13 mouse cellular contexts compared by ENCODE assay signal in genomic region chr2:118512418-118513377, GRCm38 (mm10). TPM values are rescaled to one million over a fixed set of nuclear protein-coding genes. Genes with fewer than 3 reads are reported as not detected.
DNase-seq lines count a peak whose midpoint lies in the region; ATAC-seq and TF ChIP-seq lines count a peak whose summit lies in the region.
"Had no signal": no experiment of that assay in that cellular context is flagged by ENCODE, and none has a peak within 500 bp of the region (broad histone marks: within the 10 kb centered on the region; RNA-seq: fewer than 3 reads in every experiment).

No protein-coding gene starts in this region.

- no peak for ATAC-seq in kidney, postnatal 0 days (replicated peaks; ENCODE audit: low FRiP score, low read depth)

- peaks cover 24% of the 10 kb centered on the region for H3K4me1 ChIP-seq in kidney, postnatal 0 days (replicated peaks; ENCODE audit: insufficient read depth, low read length)
- H3K4me1 ChIP-seq in brown adipose tissue, adult 24 weeks (ENCODE audit: control insufficient read depth, insufficient read depth, insufficient read length, low read length), result peaks cover 12% of the 10 kb centered on the region

- no peaks in the 10 kb centered on the region for H3K27me3 ChIP-seq in kidney, postnatal 0 days (ENCODE audit: insufficient read depth, low read length)

- H3K9ac ChIP-seq in kidney, postnatal 0 days (ENCODE audit: low read depth, low read length), result no peak overlapping the region

- H3K9me3 ChIP-seq in kidney, postnatal 0 days (replicated peaks; ENCODE audit: low read length), result no peaks in the 10 kb centered on the region

- no peak overlapping the region for H3K4me2 ChIP-seq in kidney, postnatal 0 days (ENCODE audit: low read length)

- DNase-seq in heart, adult 11 months, result peak; percentile 95
- DNase-seq in heart, adult 8-10 months (ENCODE audit: low spot score), result no peak
- DNase-seq in kidney, postnatal 0 days (ENCODE audit: low spot score), result peak; percentile 27
- no peak for DNase-seq in kidney, postnatal 14 days
- no peak for DNase-seq in right cerebral cortex, postnatal 25 days
- DNase-seq in cerebellum, adult 9-10 months, result no peak
- DNase-seq: adrenal gland, postnatal 25 days; cerebellum, postnatal 14 days; lung, adult 2 months; thymus, postnatal 4 days had no signal

- H3K27ac ChIP-seq in kidney, postnatal 0 days, result no peak overlapping the region; the same call in 1 of the 2 replicates
- H3K27ac ChIP-seq in brown adipose tissue, adult 24 weeks (replicated peaks; ENCODE audit: low read depth, low read length), result 0 out of 2 replicates have a peak overlapping the region, but pooled peaks have one; percentile 7
- H3K27ac ChIP-seq in macrophage, result peak overlapping the region; percentile 19

- H3K79me2 ChIP-seq in macrophage (ENCODE audit: inconsistent target), result no peaks in the 10 kb centered on the region

- WGBS in kidney, postnatal 0 days, result 66% methylated on average over 16 of the region's 16 CpGs
- WGBS in macrophage (ENCODE audit: missing documents), result 71% methylated on average over 13 of the region's 16 CpGs

- no peaks in the 10 kb centered on the region for H3K36me3 ChIP-seq in kidney, postnatal 0 days (ENCODE audit: insufficient read depth, low read length)
- H3K36me3 ChIP-seq in macrophage (ENCODE audit: inconsistent target), result no peaks in the 10 kb centered on the region

- no peak for TF ChIP-seq CTCF in kidney, postnatal 0 days (IDR thresholded peaks at IDR 0.05; ENCODE audit: low read depth)

- no peak overlapping the region for H3K4me3 ChIP-seq in kidney, postnatal 0 days (replicated peaks; ENCODE audit: low read depth, low read length)
- no peak overlapping the region for H3K4me3 ChIP-seq in brown adipose tissue, adult 24 weeks (ENCODE audit: insufficient read depth, low read depth, low read length)
- no peak overlapping the region for H3K4me3 ChIP-seq in macrophage (ENCODE audit: inconsistent target)
- H3K4me3 ChIP-seq: erythroblast, embryonic 14.5 days had no signal

RNA-seq across cellular contexts. Expression of gene Srp14, which starts 33.2 kb away (rescaled TPM):
- total RNA-seq in heart, adult 8-10 months (2022), result 100 to 1,000 TPM; 124 to 135 (median 133) TPM
- polyA plus RNA-seq in kidney, postnatal 0 days (2015; fragmentation: Nextera tagmentation; extraction: Ambion mirVana), result 237 and 255 TPM in 2 replicates
- 226 and 250 TPM in 2 replicates for polyA plus RNA-seq in brown adipose tissue, adult 24 weeks (2012; ENCODE audit: insufficient read depth, insufficient read length, missing spikeins)
- total RNA-seq in macrophage (2018; cell fraction: chromatin; rRNA removed), result 10 to 100 TPM in 23 of 26 experiments, 1 to 10 TPM in 3; 3.8 to 49.4 (median 21.7) TPM
- total RNA-seq in macrophage (2018; cell fraction: cytosol; rRNA removed), result 100 to 1,000 TPM; 140 to 200 (median 168) TPM
- total RNA-seq in macrophage (2018; cell fraction: nucleus; rRNA removed), result 10 to 100 TPM; 21.8 to 67.6 (median 38.2) TPM
- polyA plus RNA-seq in macrophage (2018), result 197 to 252 TPM (median 250 TPM) in 3 replicates

RNA-seq across cellular contexts. Expression of gene Bmf, which starts 36.8 kb away (rescaled TPM):
- 1 to 10 TPM; 2.8 to 9.8 (median 7.7) TPM for total RNA-seq in heart, adult 8-10 months (2022)
- 4.2 and 5.3 TPM in 2 replicates for polyA plus RNA-seq in kidney, postnatal 0 days (2015; fragmentation: Nextera tagmentation; extraction: Ambion mirVana)
- polyA plus RNA-seq in brown adipose tissue, adult 24 weeks (2012; ENCODE audit: insufficient read depth, insufficient read length, missing spikeins), result 2.5 and 3.0 TPM in 2 replicates
- total RNA-seq in macrophage (2018; cell fraction: chromatin; rRNA removed), result 10 to 100 TPM in 1 of 26 experiments, 1 to 10 TPM in 20, under 1 TPM in 4, not detected in 1; 0.18 to 13.9 (median 3.2) TPM
- total RNA-seq in macrophage (2018; cell fraction: cytosol; rRNA removed), result 10 to 100 TPM in 1 of 26 experiments, 1 to 10 TPM in 20, under 1 TPM in 5; 0.34 to 12.3 (median 3.0) TPM
- total RNA-seq in macrophage (2018; cell fraction: nucleus; rRNA removed), result 10 to 100 TPM in 4 of 26 experiments, 1 to 10 TPM in 18, under 1 TPM in 4; 0.14 to 15.9 (median 3.4) TPM
- polyA plus RNA-seq in macrophage (2018), result 1.3 to 13.0 TPM (median 5.3 TPM) in 3 replicates

Comparison
In these comparisons a context has a peak if more than half of its experiments do, and no peak if none do; other contexts are left out.
1. DNase-seq: peak in heart, adult 11 months (single experiment) and kidney, postnatal 0 days (single experiment); none in heart, adult 8-10 months (single experiment), kidney, postnatal 14 days (single experiment), right cerebral cortex, postnatal 25 days (single experiment) and cerebellum, adult 9-10 months (single experiment).